Mouse (Mus musculus) right cerebral cortex, postnatal 25 days (tissue): ENCODE measurements at regions not wholly inside any gene's neighbourhood (a gene's known extent, or its start where the extent isn't known, plus 50 kb on each side); places are given as distances from the start of the nearest gene placed in this dataset.

Experiments
- DNase-seq: peaks from one replicate; pipeline ENCODE4 v3.0.0; 2022

- DNase-seq: no peak
Observed at GRCm38 (mm10) chr1:184534511-184534910, 197.9 kb downstream of the Hlx start.

- no peak for DNase-seq
Observed at GRCm38 (mm10) chr1:184533870-184534269, 198.5 kb downstream of the Hlx start.

DNA sequence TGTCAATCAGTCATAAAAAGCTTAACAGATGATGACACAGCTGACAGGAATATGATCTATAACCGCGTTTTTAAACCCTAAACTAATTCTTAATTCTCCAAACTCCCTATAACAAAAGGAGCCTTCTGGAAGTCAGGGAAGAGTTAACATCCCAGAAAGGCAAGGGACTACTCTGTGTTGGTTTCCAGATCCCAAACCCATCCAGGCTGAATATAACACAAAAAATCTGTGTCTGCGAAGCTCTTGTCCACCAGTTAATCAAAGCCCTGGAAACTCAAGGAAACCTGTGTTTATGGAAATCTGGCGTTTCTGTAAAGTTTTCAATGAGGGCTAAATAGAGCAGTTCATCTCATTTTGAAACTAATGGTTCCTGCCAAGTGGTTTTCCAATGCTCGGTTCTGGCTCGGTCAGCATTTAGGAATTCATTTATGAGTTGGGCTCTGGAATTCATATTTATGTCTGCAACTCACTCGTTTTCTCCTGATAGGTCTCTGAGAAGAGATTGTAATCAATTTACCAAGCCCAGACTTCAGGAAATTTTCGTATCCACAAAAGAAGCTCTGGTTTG, 199.8 kb downstream of the Hlx start:
- no peak for DNase-seq

- DNase-seq: no peak
Observed at GRCm38 (mm10) chr1:184530606-184531320, 201.7 kb downstream of the Hlx start.

DNA sequence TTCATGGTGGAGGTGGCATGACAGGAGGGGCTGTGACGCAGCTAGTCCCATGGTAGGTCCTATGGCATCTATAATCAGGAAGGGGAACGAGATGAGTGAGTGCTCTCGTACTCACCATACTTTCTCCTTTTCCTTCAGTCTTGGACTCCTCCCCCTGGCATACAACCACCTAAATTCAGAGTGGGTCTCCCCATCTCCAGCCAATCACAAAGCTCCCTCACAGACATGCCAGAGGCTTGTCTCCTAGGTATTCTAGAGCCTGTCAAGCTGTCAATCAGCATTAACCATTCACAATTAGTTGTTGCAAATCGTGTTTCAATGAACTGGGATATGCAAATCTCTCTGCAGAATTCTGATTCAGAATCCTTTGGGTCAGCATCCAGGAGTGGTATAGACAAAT, 206.7 kb downstream of the Hlx start:
- DNase-seq: no peak

- no peak for DNase-seq
Observed at GRCm38 (mm10) chr1:184519551-184519950, 212.9 kb downstream of the Hlx start.

DNA sequence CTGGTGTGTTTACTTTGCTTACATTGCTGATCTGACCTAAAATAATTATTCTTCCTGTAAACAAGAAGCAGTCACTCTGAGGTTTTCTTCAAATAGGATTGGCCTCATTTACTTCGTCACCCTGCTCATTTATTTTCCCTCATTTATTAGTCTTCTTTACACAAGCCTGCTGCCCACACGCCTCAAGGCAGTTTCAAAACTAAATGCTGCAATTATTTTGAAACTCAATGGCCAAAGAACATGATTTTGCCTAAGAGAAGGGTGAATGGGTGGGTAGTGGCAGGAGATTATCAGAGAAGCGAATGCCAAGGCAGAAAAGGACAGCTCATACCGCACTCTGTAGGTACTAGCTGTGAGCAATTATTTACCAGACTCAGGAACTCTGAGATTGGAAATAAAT, 227.8 kb downstream of the Hlx start:
- DNase-seq: no peak

- DNase-seq: no peak
Observed at GRCm38 (mm10) chr1:184503827-184504355, 228.5 kb downstream of the Hlx start.

DNA sequence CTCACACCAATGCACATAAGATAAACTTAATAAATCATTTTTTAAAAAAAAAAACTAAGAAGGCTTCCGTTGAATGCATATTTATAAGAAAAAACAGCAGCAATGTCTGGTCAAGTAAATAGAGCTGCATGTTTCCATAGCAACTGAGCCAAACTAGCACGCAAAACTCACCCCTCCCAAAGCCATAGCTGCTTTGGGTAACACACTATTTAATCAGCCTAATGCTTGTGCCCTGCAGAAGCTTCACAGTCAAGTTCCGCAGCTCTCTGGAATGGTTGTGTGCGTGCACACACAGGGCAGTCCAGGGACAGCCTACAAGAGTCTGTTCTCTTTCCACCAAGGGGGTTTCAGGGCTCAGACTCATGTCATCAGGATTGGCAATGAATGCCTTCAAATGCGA, 231.7 kb downstream of the Hlx start:
- DNase-seq: no peak

DNA sequence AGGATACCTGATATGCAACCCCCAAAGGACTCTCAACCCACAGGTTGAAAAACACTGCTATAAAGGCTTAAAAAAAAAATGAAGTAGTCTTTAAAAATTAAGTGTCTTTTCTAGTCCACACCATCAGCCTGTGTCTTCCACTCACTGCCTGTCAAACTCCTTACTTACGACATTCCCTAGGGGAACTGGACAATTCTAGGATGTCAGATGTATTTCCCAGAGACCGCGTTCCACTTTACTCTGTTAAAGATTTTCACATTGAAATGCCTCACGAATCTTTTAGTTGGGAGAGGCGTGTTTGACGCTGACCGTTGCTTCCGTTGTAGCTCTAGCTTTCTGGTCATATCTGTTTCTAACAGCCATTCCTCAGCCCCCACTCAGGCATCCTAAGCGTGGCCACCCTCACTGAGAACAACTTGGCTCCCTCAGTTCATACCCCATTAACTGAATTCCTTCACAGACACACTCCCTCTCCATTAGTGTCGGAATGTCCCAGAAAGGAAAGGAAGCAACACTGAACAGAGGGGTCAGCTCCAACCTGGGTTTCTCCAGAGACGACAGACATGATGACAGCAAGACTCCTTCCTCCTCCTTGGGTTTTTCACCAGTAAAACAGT, 233.4 kb downstream of the Hlx start:
- DNase-seq: no peak

GRCm38 (mm10) chr1:184497007-184497406, 235.4 kb downstream of the Hlx start:
- DNase-seq: no peak

DNA sequence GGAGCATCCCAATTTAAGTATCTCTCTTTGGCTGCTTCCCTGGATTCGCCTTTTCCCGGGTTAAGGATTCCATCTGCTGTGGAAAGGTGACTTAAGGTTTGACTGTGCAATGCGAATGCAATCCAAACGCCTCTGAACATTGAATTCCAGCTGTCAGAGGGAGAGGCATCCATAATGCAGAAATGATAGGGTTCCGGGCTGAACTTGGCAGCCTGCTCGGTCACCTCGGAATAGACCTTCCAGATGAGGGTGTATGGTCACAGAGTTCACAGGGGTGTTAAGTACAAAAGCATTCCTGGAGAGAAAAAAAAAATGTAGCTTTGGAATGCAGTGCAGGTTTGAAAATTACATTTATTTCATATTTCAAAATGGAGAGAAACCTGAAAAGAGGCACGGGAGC, 238.6 kb downstream of the Hlx start:
- DNase-seq: no peak

DNA sequence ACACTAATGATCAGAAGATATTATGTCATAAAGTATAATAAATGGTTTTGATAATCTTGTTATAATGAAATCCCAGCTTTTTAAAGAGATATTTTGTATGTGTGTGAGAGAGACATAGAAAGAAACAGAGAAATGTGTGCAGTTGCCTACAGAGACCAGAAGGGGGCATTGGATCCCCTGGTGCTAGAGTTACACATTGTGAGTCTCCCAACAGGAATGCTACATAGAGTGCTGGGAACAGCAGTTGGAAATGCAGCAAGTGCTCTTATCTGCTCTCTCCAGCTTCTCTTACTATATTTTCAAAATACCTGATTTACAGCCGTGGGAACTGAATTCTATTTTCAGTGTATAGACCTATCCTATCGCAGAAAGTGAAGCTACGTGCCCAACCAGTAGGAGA, 240.3 kb downstream of the Hlx start:
- DNase-seq: no peak

GRCm38 (mm10) chr1:184491252-184491651, 241.2 kb downstream of the Hlx start:
- DNase-seq: no peak

DNA sequence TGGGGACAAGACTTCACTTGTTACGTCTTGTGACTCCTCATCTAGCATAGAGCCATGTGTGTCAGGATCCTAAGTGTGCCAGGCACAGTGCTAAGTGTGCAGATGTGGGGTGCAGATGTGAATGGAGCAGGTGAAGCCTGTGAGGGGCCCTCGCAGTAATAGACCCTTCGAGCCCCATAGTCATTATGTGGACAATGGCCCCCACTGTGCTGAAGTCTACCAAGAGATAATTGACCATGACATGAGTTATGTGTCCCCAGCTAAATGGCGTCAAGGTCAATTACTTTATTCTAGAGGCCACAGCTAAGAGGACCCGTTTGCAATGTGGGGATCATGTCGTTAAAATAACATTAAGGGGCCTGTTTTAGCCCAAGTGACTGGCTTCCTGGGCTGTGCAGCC, 245.0 kb downstream of the Hlx start:
- no peak for DNase-seq

DNA sequence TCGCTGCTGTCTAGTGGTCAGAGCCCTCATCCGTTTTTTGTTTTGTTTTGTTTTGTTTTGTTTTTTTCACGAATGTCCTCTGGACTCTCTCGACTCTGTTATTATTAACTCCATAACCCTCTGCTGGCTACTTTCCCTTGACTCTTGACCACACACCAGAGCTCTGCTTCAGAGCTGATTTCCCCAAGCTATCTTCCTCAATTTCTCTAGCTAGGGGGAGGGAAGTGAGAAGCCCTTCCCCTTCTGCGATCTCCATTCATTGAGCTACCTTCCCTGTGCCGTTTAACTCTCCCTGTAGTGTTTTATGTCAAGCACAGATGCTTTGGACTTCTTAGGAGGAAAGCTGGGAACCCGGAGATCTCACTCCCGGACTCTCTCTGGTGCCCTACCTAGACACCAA, 247.6 kb downstream of the Hlx start:
- DNase-seq: no peak

DNA sequence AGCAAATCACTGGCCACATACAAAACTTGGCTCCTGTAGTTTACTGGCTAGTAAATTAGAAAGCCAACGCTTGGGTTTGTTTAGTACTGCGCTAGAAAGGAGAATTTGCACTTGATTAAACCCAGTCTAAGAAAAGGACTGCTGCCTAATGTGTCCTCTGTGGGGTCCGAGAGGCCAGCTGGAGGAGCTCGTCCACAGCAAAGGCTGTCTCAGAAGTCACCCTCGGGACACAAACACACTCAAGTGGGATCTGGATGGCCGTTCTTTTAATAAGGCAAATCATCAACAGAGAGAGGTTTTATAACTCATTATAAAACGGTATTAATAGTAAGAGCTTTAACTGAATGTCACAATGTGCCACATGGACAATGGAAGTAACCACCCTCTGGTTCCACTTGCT, 249.0 kb downstream of the Hlx start:
- no peak for DNase-seq

- no peak for DNase-seq
Observed at GRCm38 (mm10) chr1:184482026-184482425, 250.4 kb downstream of the Hlx start.

DNA sequence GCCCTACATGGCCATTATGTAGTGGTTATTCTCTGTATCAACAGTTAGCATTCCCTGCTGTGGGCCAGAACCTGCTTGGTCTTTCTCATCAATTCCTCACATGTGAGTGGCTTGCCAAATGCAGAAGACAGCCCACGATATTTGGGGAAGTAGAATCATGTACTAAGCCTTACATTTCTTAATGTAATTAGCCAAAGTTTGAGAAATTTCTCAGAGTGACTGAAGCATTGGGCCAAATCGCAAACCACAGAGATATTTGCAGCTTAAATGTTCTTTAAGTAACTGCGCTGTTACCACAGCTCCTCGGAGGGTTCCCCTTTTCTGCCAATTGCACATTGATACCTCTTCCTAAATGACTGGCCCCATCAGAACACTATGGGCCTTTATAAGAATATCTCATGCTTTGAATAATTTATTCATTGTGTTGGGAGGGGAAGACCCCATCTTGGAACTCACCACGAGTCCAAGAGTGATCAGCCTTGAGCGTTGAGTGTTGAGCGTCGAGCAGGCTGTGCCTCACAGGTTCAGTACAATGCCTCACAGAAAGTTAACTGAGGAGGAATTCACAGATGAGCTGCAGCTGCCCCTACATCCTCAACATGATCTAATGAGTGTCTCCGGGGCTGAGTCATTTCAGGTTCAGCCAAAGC, 251.7 kb downstream of the Hlx start:
- DNase-seq: no peak

- DNase-seq: no peak
Observed at GRCm38 (mm10) chr1:184478006-184478405, 254.4 kb downstream of the Hlx start.

DNA sequence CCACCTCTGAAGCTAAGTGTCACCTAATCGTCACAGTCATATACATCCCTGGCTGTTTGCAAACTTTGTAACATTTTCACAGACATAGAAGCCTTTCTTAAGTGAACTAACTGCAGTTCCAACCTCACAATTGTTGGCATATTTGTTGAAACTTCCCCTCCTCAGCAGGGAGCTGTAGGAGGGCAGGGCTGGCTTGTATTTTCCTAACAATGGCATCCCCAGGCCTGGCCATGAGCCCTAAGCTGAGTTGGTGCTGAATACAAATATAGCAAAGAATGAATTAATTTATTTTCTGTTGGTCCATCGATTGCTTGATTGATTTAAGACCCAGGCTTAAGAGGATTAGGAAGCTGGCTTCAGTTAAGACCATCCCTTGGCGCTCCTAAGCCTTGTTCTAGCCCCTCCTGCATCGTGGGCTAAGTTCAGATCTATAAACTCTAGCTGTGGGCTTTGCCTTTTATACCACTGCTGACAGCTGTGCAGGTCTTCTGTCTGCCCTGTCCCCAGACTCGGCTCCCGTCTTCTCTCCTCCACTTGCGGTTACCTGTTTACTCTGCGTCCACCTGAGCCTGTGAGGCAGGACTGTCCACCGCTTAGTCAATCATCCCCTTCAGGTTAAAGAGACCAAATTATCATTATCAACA, 269.8 kb downstream of the Hlx start:
- no peak for DNase-seq

- DNase-seq: no peak
Observed at GRCm38 (mm10) chr1:184461411-184461810, 271.0 kb downstream of the Hlx start.

- DNase-seq: no peak
Observed at GRCm38 (mm10) chr1:184456727-184457126, 275.7 kb downstream of the Hlx start.
